Mouse (Mus musculus): Measurements from ENCODE around the gene Fam114a2.

Fam114a2 gene

GRCm38 (mm10) chr11:57525900-57526299, 7.5 kb upstream of the Fam114a2 start:
- H3K9me3 ChIP-seq (ENCODE audit: low read length): no peaks in the 10 kb centered on the region
- H3K4me3 ChIP-seq (replicated peaks; ENCODE audit: low read length): no peak overlapping the region
- peaks cover 23% of the 10 kb centered on the region for H3K4me1 ChIP-seq (replicated peaks; ENCODE audit: low read depth, low read length)
- H3K27me3 ChIP-seq (ENCODE audit: insufficient read depth, low read length): no peaks in the 10 kb centered on the region
- TF ChIP-seq POU5F1 (IDR thresholded peaks at IDR 0.05; ENCODE audit: borderline replicate concordance, low read length) (no peak), NANOG (IDR thresholded peaks at IDR 0.05; ENCODE audit: borderline replicate concordance, low read length) (no peak), CTCF (conservative IDR thresholded peaks at IDR 0.05; ENCODE audit: low read length) (no peak)
- peaks cover 61% of the 10 kb centered on the region for H3K36me3 ChIP-seq (ENCODE audit: insufficient read depth, low read length)

- H3K9me3 ChIP-seq (ENCODE audit: low read length): no peaks in the 10 kb centered on the region
- no peaks in the 10 kb centered on the region for H3K27me3 ChIP-seq (ENCODE audit: insufficient read depth, low read length)
- TF ChIP-seq NANOG (IDR thresholded peaks at IDR 0.05; ENCODE audit: borderline replicate concordance, low read length): no peak
- TF ChIP-seq CTCF (conservative IDR thresholded peaks at IDR 0.05; ENCODE audit: low read length): no peak
- TF ChIP-seq POU5F1 (IDR thresholded peaks at IDR 0.05; ENCODE audit: borderline replicate concordance, low read length): no peak
- no peak overlapping the region for H3K4me3 ChIP-seq (replicated peaks; ENCODE audit: low read length)
- H3K36me3 ChIP-seq (ENCODE audit: insufficient read depth, low read length): peaks cover 59% of the 10 kb centered on the region
- H3K4me1 ChIP-seq (replicated peaks; ENCODE audit: low read depth, low read length): peaks cover 25% of the 10 kb centered on the region
These were observed 6.2 kb upstream of the Fam114a2 start for GRCm38 (mm10) chr11:57524597-57524996.

- TF ChIP-seq NANOG (IDR thresholded peaks at IDR 0.05; ENCODE audit: borderline replicate concordance, low read length) (no peak), POU5F1 (IDR thresholded peaks at IDR 0.05; ENCODE audit: borderline replicate concordance, low read length) (no peak)
- no peaks in the 10 kb centered on the region for H3K9me3 ChIP-seq (ENCODE audit: low read length)
These were observed 5.0 kb upstream of the Fam114a2 start for GRCm38 (mm10) chr11:57523418-57523817.

GRCm38 (mm10) chr11:57522046-57522445, 3.6 kb upstream of the Fam114a2 start:
- H3K9me3 ChIP-seq (ENCODE audit: low read length): no peaks in the 10 kb centered on the region
- peaks cover 35% of the 10 kb centered on the region for H3K4me1 ChIP-seq (replicated peaks; ENCODE audit: low read depth, low read length)
- H3K36me3 ChIP-seq (ENCODE audit: insufficient read depth, low read length): peaks cover 35% of the 10 kb centered on the region
- H3K27me3 ChIP-seq (ENCODE audit: insufficient read depth, low read length): no peaks in the 10 kb centered on the region
- TF ChIP-seq CTCF (conservative IDR thresholded peaks at IDR 0.05; ENCODE audit: low read length) (no peak), POU5F1 (IDR thresholded peaks at IDR 0.05; ENCODE audit: borderline replicate concordance, low read length) (no peak), NANOG (IDR thresholded peaks at IDR 0.05; ENCODE audit: borderline replicate concordance, low read length) (no peak)
- no peak overlapping the region for H3K4me3 ChIP-seq (replicated peaks; ENCODE audit: low read length)

More at GRCm38 (mm10) chr11:57523418-57523817, 5.0 kb upstream of the Fam114a2 start:
- Histone ChIP-seq H3K27me3 (ENCODE audit: insufficient read depth, low read length) (no peaks in the 10 kb centered on the region), H3K36me3 (ENCODE audit: insufficient read depth, low read length) (peaks cover 47% of the 10 kb centered on the region), H3K4me3 (replicated peaks; ENCODE audit: low read length) (no peak overlapping the region), H3K4me1 (replicated peaks; ENCODE audit: low read depth, low read length) (peaks cover 29% of the 10 kb centered on the region)

- no peaks in the 10 kb centered on the region for H3K9me3 ChIP-seq (ENCODE audit: low read length)
- H3K36me3 ChIP-seq (ENCODE audit: insufficient read depth, low read length): peaks cover 35% of the 10 kb centered on the region
- no peaks in the 10 kb centered on the region for H3K27me3 ChIP-seq (ENCODE audit: insufficient read depth, low read length)
- no peak for TF ChIP-seq CTCF (conservative IDR thresholded peaks at IDR 0.05; ENCODE audit: low read length)
- TF ChIP-seq POU5F1 (IDR thresholded peaks at IDR 0.05; ENCODE audit: borderline replicate concordance, low read length): no peak
- no peak for TF ChIP-seq NANOG (IDR thresholded peaks at IDR 0.05; ENCODE audit: borderline replicate concordance, low read length)
- H3K4me3 ChIP-seq (replicated peaks; ENCODE audit: low read length): no peak overlapping the region
- H3K4me1 ChIP-seq (replicated peaks; ENCODE audit: low read depth, low read length): peaks cover 37% of the 10 kb centered on the region
These were observed 2.8 kb upstream of the Fam114a2 start for GRCm38 (mm10) chr11:57521206-57521605.

GRCm38 (mm10) chr11:57519304-57519703, 887 bp upstream of the Fam114a2 start:
- no peaks in the 10 kb centered on the region for H3K27me3 ChIP-seq (ENCODE audit: insufficient read depth, low read length)
- TF ChIP-seq POU5F1 (IDR thresholded peaks at IDR 0.05; ENCODE audit: borderline replicate concordance, low read length) (no peak), CTCF (conservative IDR thresholded peaks at IDR 0.05; ENCODE audit: low read length) (no peak), NANOG (IDR thresholded peaks at IDR 0.05; ENCODE audit: borderline replicate concordance, low read length) (no peak)
- peaks cover 37% of the 10 kb centered on the region for H3K4me1 ChIP-seq (replicated peaks; ENCODE audit: low read depth, low read length)
- H3K36me3 ChIP-seq (ENCODE audit: insufficient read depth, low read length): peaks cover 35% of the 10 kb centered on the region
- peak overlapping the region; percentile 94 for H3K4me3 ChIP-seq (replicated peaks; ENCODE audit: low read length)
- H3K9me3 ChIP-seq (ENCODE audit: low read length): no peaks in the 10 kb centered on the region

GRCm38 (mm10) chr11:57518751-57519148, 333 bp upstream of the Fam114a2 start:
- Histone ChIP-seq H3K9me3 (ENCODE audit: low read length) (no peaks in the 10 kb centered on the region), H3K36me3 (ENCODE audit: insufficient read depth, low read length) (peaks cover 38% of the 10 kb centered on the region), H3K4me3 (replicated peaks; ENCODE audit: low read length) (peak overlapping the region; percentile 94), H3K4me1 (replicated peaks; ENCODE audit: low read depth, low read length) (peaks cover 37% of the 10 kb centered on the region), H3K27me3 (ENCODE audit: insufficient read depth, low read length) (no peaks in the 10 kb centered on the region)
- TF ChIP-seq CTCF (conservative IDR thresholded peaks at IDR 0.05; ENCODE audit: low read length) (no peak), POU5F1 (IDR thresholded peaks at IDR 0.05; ENCODE audit: borderline replicate concordance, low read length) (no peak), NANOG (IDR thresholded peaks at IDR 0.05; ENCODE audit: borderline replicate concordance, low read length) (no peak)

- Histone ChIP-seq H3K4me1 (replicated peaks; ENCODE audit: low read depth, low read length) (peaks cover 26% of the 10 kb centered on the region), H3K4me3 (replicated peaks; ENCODE audit: low read length) (no peak overlapping the region), H3K27me3 (ENCODE audit: insufficient read depth, low read length) (no peaks in the 10 kb centered on the region), H3K9me3 (ENCODE audit: low read length) (no peaks in the 10 kb centered on the region), H3K36me3 (ENCODE audit: insufficient read depth, low read length) (peaks cover 40% of the 10 kb centered on the region)
- no peak for TF ChIP-seq POU5F1 (IDR thresholded peaks at IDR 0.05; ENCODE audit: borderline replicate concordance, low read length)
- TF ChIP-seq NANOG (IDR thresholded peaks at IDR 0.05; ENCODE audit: borderline replicate concordance, low read length): no peak
- no peak for TF ChIP-seq CTCF (conservative IDR thresholded peaks at IDR 0.05; ENCODE audit: low read length)
These were observed 1.4 kb downstream of the Fam114a2 start for GRCm38 (mm10) chr11:57516946-57517441.

- no peak overlapping the region for H3K4me3 ChIP-seq (replicated peaks; ENCODE audit: low read length)
- peaks cover 13% of the 10 kb centered on the region for H3K4me1 ChIP-seq (replicated peaks; ENCODE audit: low read depth, low read length)
- no peaks in the 10 kb centered on the region for H3K9me3 ChIP-seq (ENCODE audit: low read length)
- H3K36me3 ChIP-seq (ENCODE audit: insufficient read depth, low read length): peaks cover 41% of the 10 kb centered on the region
- no peaks in the 10 kb centered on the region for H3K27me3 ChIP-seq (ENCODE audit: insufficient read depth, low read length)
- TF ChIP-seq POU5F1 (IDR thresholded peaks at IDR 0.05; ENCODE audit: borderline replicate concordance, low read length): no peak
- TF ChIP-seq CTCF (conservative IDR thresholded peaks at IDR 0.05; ENCODE audit: low read length): no peak
- TF ChIP-seq NANOG (IDR thresholded peaks at IDR 0.05; ENCODE audit: borderline replicate concordance, low read length): no peak
These were observed 3.2 kb downstream of the Fam114a2 start for GRCm38 (mm10) chr11:57515218-57515617.
